Mouse (Mus musculus): ENCODE data around the gene Dcst1. TPM values are rescaled to one million over a fixed set of nuclear protein-coding genes. Genes with fewer than 3 reads are reported as not detected.

Gene Dcst1
- polyA plus RNA-seq, 1 experiment = not detected

DNA sequence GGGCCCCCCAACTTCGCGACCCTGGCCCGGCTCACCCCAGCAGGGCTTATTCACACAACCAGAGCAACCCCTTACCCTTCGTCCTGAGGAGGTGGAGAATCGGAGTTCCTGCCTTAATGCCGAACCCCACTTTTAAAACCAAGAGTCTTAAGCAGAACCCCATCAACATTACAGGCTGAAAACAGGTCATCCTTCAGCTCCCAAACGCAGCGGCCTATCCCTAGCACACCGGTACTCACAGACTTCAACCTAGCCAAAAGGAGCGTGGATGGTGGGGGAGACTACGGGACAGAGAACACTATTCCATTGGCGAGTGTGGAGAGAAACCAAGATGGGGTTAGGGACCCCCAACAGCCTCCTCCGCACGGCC, 42.9 kb downstream of the Dcst1 start:
- no peak for TF ChIP-seq TAL1 (IDR thresholded peaks at IDR 0.05; ENCODE audit: low read length)
- no peak overlapping the region for H3K4me3 ChIP-seq (replicated peaks)
- H3K36me3 ChIP-seq (ENCODE audit: control insufficient read depth) = no peaks in the 10 kb centered on the region
- peaks cover 10% of the 10 kb centered on the region for H3K4me1 ChIP-seq (ENCODE audit: control insufficient read depth)
- H3K27me3 ChIP-seq (ENCODE audit: control insufficient read depth) = peaks cover 84% of the 10 kb centered on the region
- H3K9me3 ChIP-seq (ENCODE audit: control insufficient read depth, low read length) = peaks cover 10% of the 10 kb centered on the region; the same call in 1 of the 2 replicates

DNA sequence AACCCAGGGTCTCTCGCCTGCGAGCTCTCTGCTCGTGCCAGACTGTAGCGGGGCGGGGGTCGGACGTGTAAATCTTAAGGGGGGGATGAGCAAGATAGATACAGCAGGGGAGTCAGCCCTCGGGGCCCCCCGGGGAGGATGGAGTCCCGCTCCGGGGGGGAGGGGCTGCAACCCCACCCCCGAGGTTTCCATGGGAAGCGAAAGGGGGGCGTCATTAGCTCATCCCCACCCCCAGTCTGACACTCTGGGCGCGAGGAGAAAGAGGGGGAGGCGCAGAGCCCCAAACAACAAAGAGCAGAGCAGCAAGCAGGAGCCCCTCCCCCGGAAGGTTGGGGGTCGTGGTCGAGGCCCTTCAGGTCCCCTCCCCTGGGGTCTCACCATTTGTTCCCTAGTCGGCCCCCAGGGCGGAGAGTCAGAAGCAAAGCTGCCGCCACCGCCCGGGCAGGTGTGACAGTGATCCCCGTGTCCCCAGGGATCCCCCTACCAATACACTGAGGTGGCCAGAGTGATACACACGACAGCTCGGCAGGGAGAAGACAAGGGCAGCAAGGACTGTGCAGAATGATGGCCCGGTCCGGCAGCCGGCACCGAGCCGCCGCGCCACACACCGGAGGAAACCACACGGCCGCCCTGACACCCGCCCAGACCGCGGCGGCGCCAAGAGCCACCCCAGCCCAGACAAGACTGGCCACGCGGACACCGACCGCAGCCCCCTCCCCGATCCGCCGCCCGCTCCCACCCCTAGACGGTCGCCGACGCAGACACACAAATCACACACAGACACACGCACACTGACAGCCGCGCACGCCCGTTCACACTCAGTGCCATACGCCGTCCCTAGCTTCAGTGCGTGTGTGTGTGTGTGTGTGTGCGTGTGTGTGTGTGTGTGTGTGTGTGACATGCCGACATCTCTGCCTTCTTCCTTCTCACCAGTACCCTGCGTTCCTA, 43.6 kb downstream of the Dcst1 start:
- no peak for TF ChIP-seq TAL1 (IDR thresholded peaks at IDR 0.05; ENCODE audit: low read length)
- no peak for TF ChIP-seq GATA1 (IDR thresholded peaks at IDR 0.05; ENCODE audit: low read length)
- no peak overlapping the region for H3K4me3 ChIP-seq (replicated peaks)
- peaks cover 88% of the 10 kb centered on the region for H3K27me3 ChIP-seq (ENCODE audit: control insufficient read depth)
- peaks cover 10% of the 10 kb centered on the region for H3K4me1 ChIP-seq (ENCODE audit: control insufficient read depth)
- H3K36me3 ChIP-seq (ENCODE audit: control insufficient read depth) = no peaks in the 10 kb centered on the region
- H3K9me3 ChIP-seq (ENCODE audit: control insufficient read depth, low read length) = peaks cover 10% of the 10 kb centered on the region; the same call in 1 of the 2 replicates

GRCm38 (mm10) chr3:89320581-89321182, 44.4 kb downstream of the Dcst1 start:
- peaks cover 90% of the 10 kb centered on the region for H3K27me3 ChIP-seq (ENCODE audit: control insufficient read depth)
- H3K4me3 ChIP-seq (replicated peaks) = no peak overlapping the region
- H3K4me1 ChIP-seq (ENCODE audit: control insufficient read depth) = peaks cover 9% of the 10 kb centered on the region
- TF ChIP-seq TAL1 (IDR thresholded peaks at IDR 0.05; ENCODE audit: low read length) (no peak), GATA1 (IDR thresholded peaks at IDR 0.05; ENCODE audit: low read length) (no peak)
- H3K36me3 ChIP-seq (ENCODE audit: control insufficient read depth) = no peaks in the 10 kb centered on the region
- H3K9me3 ChIP-seq (ENCODE audit: control insufficient read depth, low read length) = peaks cover 10% of the 10 kb centered on the region; the same call in 1 of the 2 replicates

GRCm38 (mm10) chr3:89319591-89320350, 45.3 kb downstream of the Dcst1 start:
- TF ChIP-seq TAL1 (IDR thresholded peaks at IDR 0.05; ENCODE audit: low read length) (no peak), GATA1 (IDR thresholded peaks at IDR 0.05; ENCODE audit: low read length) (no peak)
- Histone ChIP-seq H3K27me3 (ENCODE audit: control insufficient read depth) (peaks cover 92% of the 10 kb centered on the region), H3K4me1 (ENCODE audit: control insufficient read depth) (peaks cover 11% of the 10 kb centered on the region), H3K9me3 (ENCODE audit: control insufficient read depth, low read length) (peaks cover 10% of the 10 kb centered on the region; the same call in 1 of the 2 replicates), H3K36me3 (ENCODE audit: control insufficient read depth) (no peaks in the 10 kb centered on the region), H3K4me3 (replicated peaks) (no peak overlapping the region)

- H3K27me3 ChIP-seq (ENCODE audit: control insufficient read depth) = peaks cover 89% of the 10 kb centered on the region
- no peak overlapping the region for H3K4me3 ChIP-seq (replicated peaks)
- no peaks in the 10 kb centered on the region for H3K36me3 ChIP-seq (ENCODE audit: control insufficient read depth)
- H3K4me1 ChIP-seq (ENCODE audit: control insufficient read depth) = peaks cover 11% of the 10 kb centered on the region
- peaks cover 10% of the 10 kb centered on the region; the same call in 1 of the 2 replicates for H3K9me3 ChIP-seq (ENCODE audit: control insufficient read depth, low read length)
- no peak for TF ChIP-seq GATA1 (IDR thresholded peaks at IDR 0.05; ENCODE audit: low read length)
- no peak for TF ChIP-seq TAL1 (IDR thresholded peaks at IDR 0.05; ENCODE audit: low read length)
Observed at GRCm38 (mm10) chr3:89318971-89319590, 46.0 kb downstream of the Dcst1 start.

DNA sequence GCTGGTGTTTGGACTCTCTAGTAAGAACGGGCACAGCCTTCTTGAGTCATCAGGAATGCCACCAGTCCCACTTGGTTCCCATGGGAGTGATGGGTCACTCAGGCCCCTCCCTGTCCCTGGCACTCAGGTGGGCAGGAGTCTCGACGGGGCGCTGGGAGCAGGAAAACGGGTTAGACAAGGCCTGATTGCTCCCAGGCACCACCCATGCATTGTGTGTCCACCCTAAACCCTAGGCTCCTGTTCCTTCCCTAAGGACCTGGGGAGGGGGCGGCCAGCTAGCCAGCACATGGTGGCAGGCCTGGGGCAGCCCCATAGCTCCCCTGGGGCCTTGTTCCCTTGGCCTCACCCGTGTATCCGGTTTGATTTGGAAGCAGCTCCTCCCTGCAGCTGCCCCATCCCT, 46.7 kb downstream of the Dcst1 start:
- Histone ChIP-seq H3K9me3 (ENCODE audit: control insufficient read depth, low read length) (peaks cover 10% of the 10 kb centered on the region; the same call in 1 of the 2 replicates), H3K4me1 (ENCODE audit: control insufficient read depth) (peaks cover 11% of the 10 kb centered on the region), H3K27me3 (ENCODE audit: control insufficient read depth) (peaks cover 82% of the 10 kb centered on the region), H3K4me3 (replicated peaks) (no peak overlapping the region), H3K36me3 (ENCODE audit: control insufficient read depth) (no peaks in the 10 kb centered on the region)
- TF ChIP-seq GATA1 (IDR thresholded peaks at IDR 0.05; ENCODE audit: low read length) = no peak

DNA sequence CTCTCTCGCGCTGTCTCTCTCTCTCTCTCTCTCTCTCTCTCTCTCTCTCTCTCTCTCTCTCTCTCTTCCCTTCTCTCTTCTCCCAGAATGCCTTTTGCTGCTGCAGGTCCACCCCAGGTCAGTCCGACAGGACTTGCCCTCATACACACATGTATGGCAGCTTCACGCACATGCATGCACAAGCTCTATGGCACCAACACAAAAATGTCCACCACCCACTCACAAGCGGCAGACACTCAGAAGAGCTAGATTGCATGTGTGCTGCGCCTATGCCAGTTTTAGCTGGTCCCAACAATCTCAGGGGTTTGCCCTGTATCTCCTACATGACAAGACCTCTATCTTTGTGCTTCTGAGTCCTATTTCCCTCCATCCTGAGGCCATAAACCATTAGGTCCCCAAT, 47.8 kb downstream of the Dcst1 start:
- H3K27me3 ChIP-seq (ENCODE audit: control insufficient read depth) = peaks cover 71% of the 10 kb centered on the region
- no peaks in the 10 kb centered on the region for H3K36me3 ChIP-seq (ENCODE audit: control insufficient read depth)
- TF ChIP-seq GATA1 (IDR thresholded peaks at IDR 0.05; ENCODE audit: low read length) = no peak
- no peak for TF ChIP-seq TAL1 (IDR thresholded peaks at IDR 0.05; ENCODE audit: low read length)
- peaks cover 8% of the 10 kb centered on the region for H3K4me1 ChIP-seq (ENCODE audit: control insufficient read depth)
- H3K9me3 ChIP-seq (ENCODE audit: control insufficient read depth, low read length) = peaks cover 10% of the 10 kb centered on the region; the same call in 1 of the 2 replicates
- H3K4me3 ChIP-seq (replicated peaks) = no peak overlapping the region

DNA sequence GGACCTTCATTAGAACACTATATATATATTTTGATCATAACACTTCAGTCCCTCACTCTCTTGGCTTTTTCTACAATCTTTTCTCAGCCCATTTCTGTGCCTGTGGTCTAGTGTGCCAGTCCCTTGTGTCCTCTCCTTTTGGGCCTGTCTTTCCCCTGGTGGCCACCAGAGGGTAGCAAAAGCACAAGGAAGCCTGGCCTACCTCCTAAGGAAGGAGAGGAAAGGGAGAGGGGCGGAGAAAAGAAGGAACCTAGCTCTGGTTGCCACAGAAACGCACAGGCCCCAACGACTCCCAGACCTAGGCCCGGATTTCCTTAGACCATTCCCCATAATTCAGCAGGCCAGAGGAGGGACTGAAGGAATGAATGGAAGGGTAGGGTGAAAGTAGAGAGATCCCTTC, 48.2 kb downstream of the Dcst1 start:
- Histone ChIP-seq H3K27me3 (ENCODE audit: control insufficient read depth) (peaks cover 67% of the 10 kb centered on the region), H3K36me3 (ENCODE audit: control insufficient read depth) (no peaks in the 10 kb centered on the region), H3K4me1 (ENCODE audit: control insufficient read depth) (peaks cover 6% of the 10 kb centered on the region), H3K9me3 (ENCODE audit: control insufficient read depth, low read length) (peaks cover 8% of the 10 kb centered on the region; the same call in 1 of the 2 replicates), H3K4me3 (replicated peaks) (no peak overlapping the region)
- TF ChIP-seq TAL1 (IDR thresholded peaks at IDR 0.05; ENCODE audit: low read length) (no peak), GATA1 (IDR thresholded peaks at IDR 0.05; ENCODE audit: low read length) (no peak)
